Mouse (Mus musculus): Measurements from ENCODE around the gene Tiam1.

- TF ChIP-seq POLR2A (IDR thresholded peaks at IDR 0.05; ENCODE audit: borderline replicate concordance, extremely low read depth, insufficient read depth, insufficient read length, poor library complexity, severe bottlenecking) (no peak), CTCF (IDR thresholded peaks at IDR 0.05; ENCODE audit: borderline replicate concordance, extremely low read depth, insufficient read depth, insufficient read length) (no peak)
Observed at GRCm38 (mm10) chr16:89738963-89739362, 404.6 kb downstream of the Tiam1 start.

Measured in brain, embryonic 14.5 days (tissue).